Mouse (Mus musculus) forebrain, embryonic 15.5 days (tissue): ENCODE results near the gene Lypd5. TPM values are rescaled to one million over a fixed set of nuclear protein-coding genes. Genes with fewer than 3 reads are reported as not detected.
A peak's percentile ranks its signal among the peaks of the same experiment; 100 is the strongest.
"Not testable (repeated sequence)": the region's sequence is repeated elsewhere in the genome, so short reads cannot be mapped to it uniquely, and the experiment has no call there.

ENCODE experiments used
- ATAC-seq: fragments of 200-750 bp; cut with Nextera tagmentation; replicated peaks from 2 replicates; pipeline ENCODE4 v1.8.0; 2017; ENCODE audit warnings: mild to moderate bottlenecking, moderate TSS enrichment, moderate library complexity
- H3K27ac ChIP-seq: fragments of 300-500 bp; sonication (generic); replicated peaks from 2 replicates; pipeline ENCODE4 v1.5.1; 2015; ENCODE audit warnings: mild to moderate bottlenecking, inconsistent platforms
- H3K27me3 ChIP-seq: fragments of 300-500 bp; sonication (generic); 2 replicates; pipeline ENCODE4 v1.6.1; 2015; ENCODE audit warnings: inconsistent platforms
- H3K36me3 ChIP-seq: fragments of 300-500 bp; sonication (generic); 2 replicates; pipeline ENCODE4 v1.6.1; 2015; ENCODE audit warnings: mild to moderate bottlenecking, inconsistent platforms
- H3K4me1 ChIP-seq: fragments of 300-500 bp; sonication (generic); 2 replicates; pipeline ENCODE4 v1.6.1; 2015; ENCODE audit warnings: inconsistent platforms
- H3K4me2 ChIP-seq: fragments of 300-500 bp; sonication (generic); replicated peaks from 2 replicates; pipeline ENCODE4 v1.6.1; 2015; ENCODE audit warnings: mild to moderate bottlenecking, inconsistent platforms
- H3K4me3 ChIP-seq: fragments of 300-500 bp; sonication (generic); 2 replicates; pipeline ENCODE4 v1.5.1; 2015; ENCODE audit warnings: mild to moderate bottlenecking, inconsistent platforms
- H3K9ac ChIP-seq: fragments of 300-500 bp; sonication (generic); replicated peaks from 2 replicates; pipeline ENCODE4 v1.6.1; 2015; ENCODE audit warnings: mild to moderate bottlenecking, inconsistent platforms
- H3K9me3 ChIP-seq: fragments of 300-500 bp; sonication (generic); 2 replicates; pipeline ENCODE4 v1.6.1; 2016; ENCODE audit warnings: inconsistent platforms
- WGBS: fragments of 180-500 bp; shearing (Covaris S2); methylation state at CpG from one replicate; pipeline ENCODE4 v1.1.7; 2015; ENCODE audit warnings: mixed read lengths; 5-methylcytosine and 5-hydroxymethylcytosine counted together
- polyA plus RNA-seq: library from polyadenylated mRNA; unstranded; fragments of >200 nt; fragmentation: Nextera tagmentation; extraction: Ambion mirVana; gene quantifications from 2 replicates; pipeline ENCODE4 v1.2.1, GENCODE M21; 2015

Lypd5 gene
- polyA plus RNA-seq, 1 experiment from 2014 or later: not detected

GRCm38 (mm10) chr7:24390512-24390911 lies 41.5 kb downstream of the Lypd5 start:
- H3K4me1 ChIP-seq: no peaks in the 10 kb centered on the region
- no peaks in the 10 kb centered on the region for H3K36me3 ChIP-seq
- H3K9ac ChIP-seq: no peak overlapping the region
- no peaks in the 10 kb centered on the region for H3K9me3 ChIP-seq
- no peak overlapping the region for H3K27ac ChIP-seq
- no peak for ATAC-seq
- WGBS: 74% methylated on average over 7 of the region's 7 CpGs
- no peak overlapping the region for H3K4me3 ChIP-seq
- no peaks in the 10 kb centered on the region for H3K27me3 ChIP-seq
- no peak overlapping the region for H3K4me2 ChIP-seq

- no peak for ATAC-seq
- no peak overlapping the region for H3K4me3 ChIP-seq
- H3K27ac ChIP-seq: no peak overlapping the region
- no peaks in the 10 kb centered on the region for H3K4me1 ChIP-seq
- no peaks in the 10 kb centered on the region for H3K27me3 ChIP-seq
- H3K4me2 ChIP-seq: no peak overlapping the region
- no peaks in the 10 kb centered on the region for H3K36me3 ChIP-seq
- H3K9ac ChIP-seq: no peak overlapping the region
- 57% methylated on average over 5 of the region's 5 CpGs for WGBS
- no peaks in the 10 kb centered on the region for H3K9me3 ChIP-seq
Observed at GRCm38 (mm10) chr7:24391077-24391476, 42.1 kb downstream of the Lypd5 start.

DNA sequence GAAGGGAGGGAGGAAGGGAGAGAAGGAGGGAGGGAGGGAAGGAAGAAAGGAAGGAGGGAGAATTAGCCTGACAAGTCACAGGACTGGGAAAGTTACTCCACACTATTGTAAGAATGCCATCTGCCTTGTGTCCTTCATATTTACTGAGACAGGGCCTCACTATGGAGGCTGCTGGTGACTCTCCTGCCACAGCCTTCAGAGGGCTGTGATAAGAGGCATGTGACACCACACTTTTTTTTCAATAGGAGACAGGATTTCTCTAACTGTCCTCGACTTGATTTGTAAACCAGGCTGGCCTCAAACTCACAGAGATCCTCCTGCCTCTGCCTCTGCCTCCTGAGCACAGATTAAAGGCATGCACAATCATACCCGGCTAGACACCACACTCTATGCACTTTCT lies 42.7 kb downstream of the Lypd5 start:
- H3K9me3 ChIP-seq: no peaks in the 10 kb centered on the region
- no peak overlapping the region for H3K4me3 ChIP-seq
- H3K4me1 ChIP-seq: no peaks in the 10 kb centered on the region
- no peaks in the 10 kb centered on the region for H3K27me3 ChIP-seq
- no peak overlapping the region for H3K4me2 ChIP-seq
- no peak overlapping the region for H3K9ac ChIP-seq
- no peak for ATAC-seq
- WGBS: 75% methylated on average over 2 of the region's 2 CpGs
- H3K36me3 ChIP-seq: no peaks in the 10 kb centered on the region
- no peak overlapping the region for H3K27ac ChIP-seq

- no peak overlapping the region for H3K4me3 ChIP-seq
- 76% methylated on average over 3 of the region's 3 CpGs for WGBS
- no peak overlapping the region for H3K9ac ChIP-seq
- H3K27me3 ChIP-seq: no peaks in the 10 kb centered on the region
- no peaks in the 10 kb centered on the region for H3K4me1 ChIP-seq
- no peak overlapping the region for H3K4me2 ChIP-seq
- H3K36me3 ChIP-seq: no peaks in the 10 kb centered on the region
- no peak overlapping the region for H3K27ac ChIP-seq
- no peak for ATAC-seq
- no peaks in the 10 kb centered on the region for H3K9me3 ChIP-seq
Observed at GRCm38 (mm10) chr7:24394054-24394453, 45.1 kb downstream of the Lypd5 start.

DNA sequence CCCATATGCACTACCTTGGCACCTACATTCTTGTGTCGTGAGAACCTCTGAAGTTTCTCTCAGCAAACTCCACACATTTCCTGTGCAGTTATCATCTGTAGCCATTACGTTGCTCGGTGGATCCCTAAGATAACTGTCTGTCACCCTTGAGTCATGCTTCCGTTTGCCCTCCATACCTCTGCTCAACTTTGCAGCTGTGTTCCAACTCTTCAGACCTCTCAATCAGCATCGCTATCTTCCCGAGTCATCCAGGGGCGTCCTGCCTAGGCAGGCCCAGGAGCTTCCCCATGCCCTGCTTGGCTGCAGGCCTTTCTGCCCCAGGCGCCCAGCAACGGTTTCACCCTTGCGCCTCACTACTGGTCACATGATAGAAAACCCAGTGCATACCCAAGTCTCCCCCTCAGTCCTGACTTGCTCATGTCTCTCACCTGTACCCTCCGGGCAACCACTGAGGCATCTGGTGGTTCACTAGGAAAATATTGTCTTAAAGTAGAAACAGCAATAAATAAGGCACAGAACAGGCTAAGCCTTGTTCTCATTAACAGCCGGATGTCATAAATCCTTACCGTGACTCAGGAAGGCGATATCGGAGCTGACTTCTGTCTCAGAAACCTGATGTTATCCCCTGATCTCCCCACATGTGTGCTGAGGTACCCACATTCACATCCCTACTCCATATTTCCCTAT lies 45.6 kb downstream of the Lypd5 start:
- 89% methylated on average over 15 of the region's 15 CpGs for WGBS
- no peaks in the 10 kb centered on the region for H3K27me3 ChIP-seq
- H3K4me1 ChIP-seq: no peaks in the 10 kb centered on the region
- no peak overlapping the region for H3K27ac ChIP-seq
- no peak overlapping the region for H3K9ac ChIP-seq
- no peak for ATAC-seq
- H3K4me3 ChIP-seq: no peak overlapping the region
- no peaks in the 10 kb centered on the region for H3K36me3 ChIP-seq
- no peaks in the 10 kb centered on the region for H3K9me3 ChIP-seq
- no peak overlapping the region for H3K4me2 ChIP-seq

- Histone ChIP-seq H3K27me3 (no peaks in the 10 kb centered on the region), H3K9me3 (no peaks in the 10 kb centered on the region), H3K4me2 (no peak overlapping the region), H3K4me1 (peaks cover 14% of the 10 kb centered on the region), H3K4me3 (no peak overlapping the region), H3K27ac (no peak overlapping the region), H3K9ac (no peak overlapping the region), H3K36me3 (no peaks in the 10 kb centered on the region)
- WGBS: 83% methylated on average over 11 of the region's 11 CpGs
- no peak for ATAC-seq
Observed at GRCm38 (mm10) chr7:24396832-24397231, 47.8 kb downstream of the Lypd5 start.

- Histone ChIP-seq H3K27ac (no peak overlapping the region), H3K9ac (no peak overlapping the region), H3K9me3 (no peaks in the 10 kb centered on the region), H3K27me3 (no peaks in the 10 kb centered on the region), H3K4me1 (peaks cover 14% of the 10 kb centered on the region), H3K4me2 (no peak overlapping the region), H3K4me3 (no peak overlapping the region), H3K36me3 (peaks cover 1% of the 10 kb centered on the region; the same call in 1 of the 2 replicates)
- WGBS: 98% methylated on average over 8 of the region's 8 CpGs
- no peak for ATAC-seq
Observed at GRCm38 (mm10) chr7:24398364-24398913, 49.4 kb downstream of the Lypd5 start.

DNA sequence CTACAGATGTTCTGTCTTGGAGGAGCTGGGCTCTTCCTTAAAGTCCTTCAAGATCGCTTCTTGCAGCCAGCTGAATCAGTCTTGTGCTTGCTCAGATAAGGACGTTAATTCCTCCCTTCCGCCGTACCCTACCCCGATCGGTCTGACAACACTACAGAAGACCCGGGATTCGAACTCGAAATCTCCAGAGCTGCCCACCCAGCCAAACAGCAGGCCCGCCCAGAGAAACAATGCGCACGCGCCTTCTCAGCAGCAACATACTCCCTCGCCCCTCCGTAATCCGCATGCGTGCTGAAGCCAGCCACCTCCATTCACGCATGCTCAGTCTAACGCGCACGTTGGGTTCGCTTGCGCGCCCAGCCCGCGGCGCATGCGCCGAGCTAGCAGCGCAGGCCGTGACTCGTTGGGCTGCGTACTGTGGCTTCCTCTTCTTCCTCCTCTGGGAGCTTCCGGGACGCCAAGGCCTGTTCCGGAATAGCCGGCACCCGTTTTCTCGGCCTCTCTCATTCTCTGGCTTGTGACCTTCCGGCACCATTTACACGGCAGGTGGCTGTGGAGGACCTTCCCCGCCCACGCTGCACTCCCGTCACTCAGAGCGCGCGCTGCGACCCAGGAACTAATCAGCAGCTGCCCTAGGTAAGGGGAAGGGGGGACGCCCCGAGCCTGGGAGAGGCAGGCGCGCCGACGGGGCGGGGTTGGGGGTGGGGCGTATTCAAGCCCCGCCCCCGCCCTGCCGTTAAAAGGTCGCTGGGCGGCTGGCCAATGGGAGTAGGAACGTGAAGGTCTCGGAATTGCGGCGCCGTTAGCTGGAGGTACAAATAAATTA lies 50.5 kb downstream of the Lypd5 start, which contains the start of gene Smg9:
Gene Smg9 (plus strand): TSS at position 364 of the 826 bp plus-strand sequence.
- Histone ChIP-seq H3K27ac (peak within 1 kb of the TSS; percentile 98), H3K4me1 (peaks cover 14% of the 10 kb centered on the region), H3K36me3 (peaks cover 7% of the 10 kb centered on the region), H3K9ac (peak within 1 kb of the TSS; percentile 69), H3K9me3 (no peaks in the 10 kb centered on the region), H3K27me3 (no peaks in the 10 kb centered on the region), H3K4me2 (peak within 1 kb of the TSS; percentile 56), H3K4me3 (peak within 1 kb of the TSS; percentile 73)
- ATAC-seq: peak; percentile 96
- 3% methylated on average over 66 of the region's 66 CpGs for WGBS

DNA sequence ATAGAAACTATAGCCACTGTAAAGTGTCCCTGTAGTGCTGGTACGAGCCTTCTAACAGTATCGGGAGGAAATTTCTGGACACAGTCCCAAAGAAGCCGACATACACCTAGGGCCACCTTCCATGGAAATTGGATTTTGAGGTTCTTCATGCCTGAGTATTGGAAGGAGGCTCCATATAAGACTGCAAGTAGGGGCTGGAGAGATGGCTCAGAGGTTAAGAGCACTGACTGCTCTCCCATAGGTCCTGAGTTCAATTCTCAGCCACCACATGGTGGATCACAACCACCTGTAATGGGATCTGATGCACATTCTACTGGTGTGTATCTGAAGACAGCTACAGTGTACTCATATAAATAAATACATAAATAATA lies 51.1 kb downstream of the Lypd5 start:
- Histone ChIP-seq H3K9me3 (no peaks in the 10 kb centered on the region), H3K9ac (peak overlapping the region; percentile 69), H3K4me1 (peaks cover 14% of the 10 kb centered on the region), H3K27me3 (no peaks in the 10 kb centered on the region), H3K27ac (peak overlapping the region; percentile 98), H3K4me3 (peak overlapping the region; percentile 73), H3K4me2 (peak overlapping the region; percentile 56), H3K36me3 (peaks cover 12% of the 10 kb centered on the region)
- peak; percentile 24; the same call in 1 of the 2 replicates for ATAC-seq
- 18% methylated on average over 3 of the region's 3 CpGs for WGBS

GRCm38 (mm10) chr7:24400489-24400888 lies 51.5 kb downstream of the Lypd5 start:
- peak overlapping the region; percentile 56 for H3K4me2 ChIP-seq
- H3K4me3 ChIP-seq: peak overlapping the region; percentile 73
- peaks cover 16% of the 10 kb centered on the region for H3K36me3 ChIP-seq
- not testable (repeated sequence) for ATAC-seq, H3K27me3 ChIP-seq, H3K9ac ChIP-seq, H3K27ac ChIP-seq, H3K9me3 ChIP-seq
- 93% methylated on average over 4 of the region's 4 CpGs for WGBS
- peaks cover 14% of the 10 kb centered on the region for H3K4me1 ChIP-seq

DNA sequence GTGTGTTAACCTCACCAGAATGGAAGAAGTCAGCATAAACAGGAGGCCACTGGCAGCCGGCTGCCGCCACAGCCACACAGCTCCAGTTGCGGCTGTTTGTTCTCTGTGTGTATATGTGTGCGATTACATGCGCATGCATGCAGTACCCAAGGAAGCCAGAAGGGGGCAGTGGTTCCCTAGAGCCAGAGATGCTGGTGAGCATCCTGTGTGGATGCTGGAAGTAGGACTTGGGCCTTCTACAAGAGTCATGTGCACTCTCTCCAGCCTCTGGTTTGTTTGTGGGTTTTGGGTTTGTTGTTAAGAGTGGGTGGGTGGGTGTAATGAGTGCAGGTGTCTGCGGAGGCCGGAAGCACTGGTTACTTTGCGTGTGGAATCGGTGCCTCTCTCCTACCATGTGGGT lies 53.9 kb downstream of the Lypd5 start:
- Histone ChIP-seq H3K27ac (no peak overlapping the region), H3K27me3 (no peaks in the 10 kb centered on the region), H3K36me3 (peaks cover 25% of the 10 kb centered on the region), H3K4me2 (no peak overlapping the region), H3K9ac (no peak overlapping the region), H3K4me3 (no peak overlapping the region), H3K4me1 (peaks cover 20% of the 10 kb centered on the region), H3K9me3 (no peaks in the 10 kb centered on the region)
- ATAC-seq: no peak
- WGBS: 97% methylated on average over 9 of the region's 9 CpGs
